Mouse (Mus musculus): ENCODE measurements around the gene Wwox. TPM values are rescaled to one million over a fixed set of nuclear protein-coding genes. Genes with fewer than 3 reads are reported as not detected.

Gene Wwox
- polyA plus RNA-seq, 1 experiment, result 14.9 TPM

DNA sequence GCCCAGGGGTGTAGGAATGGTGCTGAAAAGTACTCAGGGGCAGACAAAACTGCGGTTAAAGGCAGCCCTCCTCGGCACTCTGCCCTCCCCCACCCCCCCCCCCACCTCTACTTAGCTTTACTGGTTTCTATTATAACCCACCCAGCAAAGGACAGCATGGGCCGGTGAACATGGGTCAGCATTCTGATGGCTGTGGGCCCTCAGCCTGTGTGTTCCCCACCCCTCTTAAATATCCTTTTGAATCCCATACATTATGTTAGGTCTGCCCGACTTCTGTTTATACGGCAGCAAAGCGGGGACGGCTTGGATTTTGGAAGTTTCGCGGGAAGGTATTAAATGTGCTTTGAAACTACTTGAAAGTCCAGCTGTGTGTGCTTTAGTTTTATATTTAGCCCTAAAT is 722.1 kb downstream of the Wwox start:
- H3K27me3 ChIP-seq (ENCODE audit: control insufficient read depth, insufficient read depth, low read length), result no peaks in the 10 kb centered on the region
- peaks cover 4% of the 10 kb centered on the region for H3K4me1 ChIP-seq (ENCODE audit: control insufficient read depth, insufficient read depth, low read length)
- peak overlapping the region; percentile 10 for H3K4me3 ChIP-seq (ENCODE audit: control insufficient read depth, low read depth, low read length)
- no peak overlapping the region for H3K27ac ChIP-seq (ENCODE audit: control insufficient read depth, insufficient read depth, low read depth, low read length)
- TF ChIP-seq POLR2A (IDR thresholded peaks at IDR 0.05; ENCODE audit: control insufficient read depth, low read depth, low read length) (no peak), CTCF (IDR thresholded peaks at IDR 0.05; ENCODE audit: control insufficient read depth, insufficient read depth, insufficient replicate concordance, low read depth, low read length) (no peak)
- no peaks in the 10 kb centered on the region for H3K36me3 ChIP-seq (ENCODE audit: control insufficient read depth, insufficient read depth, low read length)

DNA sequence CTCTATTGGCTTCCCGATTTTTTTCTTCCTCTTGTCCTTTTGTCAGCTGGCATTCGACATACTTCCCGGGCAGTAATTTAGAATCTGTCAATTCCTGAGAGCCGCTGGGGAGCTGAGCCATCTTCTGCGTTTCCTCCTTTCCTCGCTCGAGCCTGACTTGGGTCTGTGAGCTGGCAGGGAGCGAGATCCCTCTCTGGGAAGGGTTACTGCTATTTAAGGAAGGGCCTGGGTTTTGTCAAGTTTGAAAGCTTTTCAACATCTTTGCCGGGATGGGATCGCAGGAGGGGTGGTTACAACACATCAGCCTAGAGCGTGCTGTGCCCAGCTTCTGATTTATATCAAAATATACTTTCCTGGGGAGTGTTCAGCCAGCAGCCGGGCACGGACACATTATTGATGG is 725.4 kb downstream of the Wwox start:
- peaks cover 2% of the 10 kb centered on the region for H3K4me1 ChIP-seq (ENCODE audit: control insufficient read depth, insufficient read depth, low read length)
- no peak overlapping the region for H3K27ac ChIP-seq (ENCODE audit: control insufficient read depth, insufficient read depth, low read depth, low read length)
- H3K27me3 ChIP-seq (ENCODE audit: control insufficient read depth, insufficient read depth, low read length), result no peaks in the 10 kb centered on the region
- TF ChIP-seq CTCF (IDR thresholded peaks at IDR 0.05; ENCODE audit: control insufficient read depth, insufficient read depth, insufficient replicate concordance, low read depth, low read length) (no peak), POLR2A (IDR thresholded peaks at IDR 0.05; ENCODE audit: control insufficient read depth, low read depth, low read length) (no peak)
- no peaks in the 10 kb centered on the region for H3K36me3 ChIP-seq (ENCODE audit: control insufficient read depth, insufficient read depth, low read length)
- no peak overlapping the region for H3K4me3 ChIP-seq (ENCODE audit: control insufficient read depth, low read depth, low read length)

DNA sequence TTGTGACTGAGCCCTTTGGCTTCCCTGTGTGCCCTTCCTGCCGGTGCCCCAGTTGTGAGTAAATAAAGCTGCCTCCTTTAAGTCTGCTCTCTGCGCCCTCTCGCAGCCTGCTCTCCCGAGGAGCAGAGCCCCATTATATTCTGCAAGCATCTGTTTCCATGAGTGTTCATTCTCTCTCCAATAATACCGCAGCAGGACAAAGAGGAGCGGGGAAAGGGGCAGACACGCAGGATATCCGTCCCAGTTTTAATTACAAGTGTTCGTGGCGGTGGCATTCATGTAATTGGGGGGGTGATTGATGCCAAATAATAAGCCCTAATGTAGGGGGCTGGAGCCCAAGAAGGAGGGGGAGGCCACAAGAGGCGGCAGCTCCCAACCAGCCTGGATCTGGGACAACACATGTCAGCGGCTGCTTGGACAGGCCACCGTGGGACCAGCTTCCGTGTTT is 734.2 kb downstream of the Wwox start:
- Histone ChIP-seq H3K27me3 (ENCODE audit: control insufficient read depth, insufficient read depth, low read length) (no peaks in the 10 kb centered on the region), H3K36me3 (ENCODE audit: control insufficient read depth, insufficient read depth, low read length) (no peaks in the 10 kb centered on the region), H3K4me1 (ENCODE audit: control insufficient read depth, insufficient read depth, low read length) (no peaks in the 10 kb centered on the region), H3K27ac (ENCODE audit: control insufficient read depth, insufficient read depth, low read depth, low read length) (no peak overlapping the region), H3K4me3 (ENCODE audit: control insufficient read depth, low read depth, low read length) (no peak overlapping the region)
- no peak for TF ChIP-seq POLR2A (IDR thresholded peaks at IDR 0.05; ENCODE audit: control insufficient read depth, low read depth, low read length)
- TF ChIP-seq CTCF (IDR thresholded peaks at IDR 0.05; ENCODE audit: control insufficient read depth, insufficient read depth, insufficient replicate concordance, low read depth, low read length), result no peak

DNA sequence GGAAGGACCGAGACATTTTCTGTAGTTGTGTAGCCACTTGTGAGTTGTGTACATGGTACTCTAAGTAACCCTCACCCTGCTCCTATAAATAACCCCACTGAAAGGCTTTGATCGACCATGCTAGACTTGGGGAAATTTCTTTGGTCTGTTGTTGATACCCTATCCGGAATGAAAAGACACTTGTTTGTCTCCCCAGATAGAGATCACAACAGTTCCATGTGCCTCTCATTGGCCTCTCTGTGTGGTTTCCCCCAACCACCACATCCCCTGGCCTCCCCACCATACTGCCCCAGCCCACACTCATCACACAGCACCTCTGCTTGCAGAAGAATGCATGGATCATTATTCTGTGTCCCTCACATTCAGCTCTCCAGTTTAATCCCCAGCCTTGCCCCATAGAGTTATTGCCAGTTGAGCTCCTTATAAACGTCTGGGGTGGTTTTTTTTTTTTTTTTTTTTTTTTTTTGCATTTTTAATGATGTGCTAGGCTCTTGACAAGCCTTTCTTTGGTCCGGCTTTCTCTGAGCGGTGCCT is 746.0 kb downstream of the Wwox start:
- no peak for TF ChIP-seq POLR2A (IDR thresholded peaks at IDR 0.05; ENCODE audit: control insufficient read depth, low read depth, low read length)
- no peak for TF ChIP-seq CTCF (IDR thresholded peaks at IDR 0.05; ENCODE audit: control insufficient read depth, insufficient read depth, insufficient replicate concordance, low read depth, low read length)
- Histone ChIP-seq H3K4me3 (ENCODE audit: control insufficient read depth, low read depth, low read length) (no peak overlapping the region), H3K36me3 (ENCODE audit: control insufficient read depth, insufficient read depth, low read length) (no peaks in the 10 kb centered on the region), H3K27me3 (ENCODE audit: control insufficient read depth, insufficient read depth, low read length) (no peaks in the 10 kb centered on the region), H3K27ac (ENCODE audit: control insufficient read depth, insufficient read depth, low read depth, low read length) (no peak overlapping the region), H3K4me1 (ENCODE audit: control insufficient read depth, insufficient read depth, low read length) (no peaks in the 10 kb centered on the region)

DNA sequence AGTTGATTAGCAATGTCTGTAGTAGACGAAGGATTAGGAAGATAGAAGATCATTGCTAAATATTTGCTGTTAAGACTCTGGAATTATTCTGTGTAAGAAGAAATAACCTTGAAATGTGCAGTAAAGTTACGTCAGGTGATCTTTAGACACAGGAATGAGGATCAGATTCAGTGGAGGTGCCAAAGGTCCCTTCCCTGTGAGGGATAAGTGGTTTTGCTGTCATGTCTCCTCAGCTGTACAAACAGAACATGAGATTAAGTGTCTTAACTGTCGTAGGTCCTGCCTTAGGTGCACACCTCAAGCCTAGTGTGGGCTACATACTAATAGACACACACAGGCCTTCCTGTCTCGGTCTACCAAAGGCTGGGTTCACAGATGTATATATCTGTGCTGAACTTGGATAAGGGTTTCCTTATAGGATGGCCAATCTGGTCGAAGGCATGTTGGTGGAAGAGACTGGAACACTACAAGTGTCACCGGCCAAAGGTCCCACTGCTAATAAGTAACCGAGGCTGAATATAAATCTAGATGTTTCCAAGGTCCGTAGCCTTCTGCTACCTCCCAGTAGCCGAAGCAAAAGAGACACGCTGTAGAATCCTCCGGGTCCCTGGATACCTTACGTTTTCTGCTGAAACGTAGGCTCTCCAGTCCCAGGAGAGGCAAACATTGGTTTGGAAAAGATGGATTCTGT is 746.8 kb downstream of the Wwox start:
- Histone ChIP-seq H3K4me1 (ENCODE audit: control insufficient read depth, insufficient read depth, low read length) (no peaks in the 10 kb centered on the region), H3K27ac (ENCODE audit: control insufficient read depth, insufficient read depth, low read depth, low read length) (no peak overlapping the region)
- TF ChIP-seq POLR2A (IDR thresholded peaks at IDR 0.05; ENCODE audit: control insufficient read depth, low read depth, low read length) (no peak), CTCF (IDR thresholded peaks at IDR 0.05; ENCODE audit: control insufficient read depth, insufficient read depth, insufficient replicate concordance, low read depth, low read length) (no peak)

DNA sequence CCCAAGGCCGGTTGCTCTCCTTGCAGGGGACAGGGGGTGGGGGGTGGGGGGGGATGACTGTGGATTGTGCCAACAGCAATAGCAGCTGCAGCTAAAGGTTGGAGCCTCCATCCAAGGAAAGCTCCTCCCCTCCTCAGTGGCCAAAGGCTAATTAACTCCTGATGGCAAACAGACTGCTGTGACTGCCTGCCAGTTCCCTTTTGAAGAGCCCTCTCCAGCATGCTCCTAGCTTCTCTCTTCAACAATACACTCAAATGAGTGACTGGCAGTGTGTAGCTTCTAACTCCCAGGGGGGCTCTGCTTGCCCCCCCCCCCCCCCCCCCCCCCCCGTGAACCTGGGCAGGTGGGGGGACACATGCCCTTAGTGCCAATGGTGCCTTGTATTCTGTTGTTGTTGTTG is 747.4 kb downstream of the Wwox start:
- Histone ChIP-seq H3K4me1 (ENCODE audit: control insufficient read depth, insufficient read depth, low read length) (no peaks in the 10 kb centered on the region), H3K4me3 (ENCODE audit: control insufficient read depth, low read depth, low read length) (no peak overlapping the region), H3K27ac (ENCODE audit: control insufficient read depth, insufficient read depth, low read depth, low read length) (no peak overlapping the region), H3K36me3 (ENCODE audit: control insufficient read depth, insufficient read depth, low read length) (no peaks in the 10 kb centered on the region), H3K27me3 (ENCODE audit: control insufficient read depth, insufficient read depth, low read length) (no peaks in the 10 kb centered on the region)
- TF ChIP-seq POLR2A (IDR thresholded peaks at IDR 0.05; ENCODE audit: control insufficient read depth, low read depth, low read length) (no peak), CTCF (IDR thresholded peaks at IDR 0.05; ENCODE audit: control insufficient read depth, insufficient read depth, insufficient replicate concordance, low read depth, low read length) (no peak)

More for the DNA sequence above, 746.8 kb downstream of the Wwox start:
- Histone ChIP-seq H3K27me3 (ENCODE audit: control insufficient read depth, insufficient read depth, low read length) (no peaks in the 10 kb centered on the region), H3K4me3 (ENCODE audit: control insufficient read depth, low read depth, low read length) (no peak overlapping the region), H3K36me3 (ENCODE audit: control insufficient read depth, insufficient read depth, low read length) (no peaks in the 10 kb centered on the region)

DNA sequence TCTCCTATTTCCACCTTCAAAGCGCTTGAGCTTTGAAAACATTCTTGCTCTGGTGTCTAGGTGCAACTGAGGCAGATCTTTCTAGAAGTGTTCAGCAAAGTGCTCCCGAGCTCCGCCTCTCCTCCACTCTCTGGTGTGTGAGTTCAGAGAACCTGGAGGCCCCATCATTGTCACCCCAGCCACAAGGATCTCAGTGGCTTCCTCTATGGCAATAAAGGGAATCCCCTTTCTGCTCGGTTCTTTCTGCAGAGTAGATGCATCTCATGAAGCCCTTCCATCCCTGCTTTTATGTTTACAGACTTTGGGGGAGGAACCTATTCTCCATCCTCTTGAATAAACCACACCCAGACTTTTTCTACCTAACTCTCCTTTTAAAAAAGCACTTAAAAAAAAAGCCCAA is 749.0 kb downstream of the Wwox start:
- H3K4me3 ChIP-seq (ENCODE audit: control insufficient read depth, low read depth, low read length), result no peak overlapping the region
- no peaks in the 10 kb centered on the region for H3K36me3 ChIP-seq (ENCODE audit: control insufficient read depth, insufficient read depth, low read length)
- TF ChIP-seq CTCF (IDR thresholded peaks at IDR 0.05; ENCODE audit: control insufficient read depth, insufficient read depth, insufficient replicate concordance, low read depth, low read length), result no peak
- H3K4me1 ChIP-seq (ENCODE audit: control insufficient read depth, insufficient read depth, low read length), result no peaks in the 10 kb centered on the region
- no peaks in the 10 kb centered on the region for H3K27me3 ChIP-seq (ENCODE audit: control insufficient read depth, insufficient read depth, low read length)
- no peak overlapping the region for H3K27ac ChIP-seq (ENCODE audit: control insufficient read depth, insufficient read depth, low read depth, low read length)
